Mouse (Mus musculus) right cerebral cortex, postnatal 10 days (tissue): ENCODE measurements around the gene Cadm4.
A peak's percentile ranks its signal among the peaks of the same experiment; 100 is the strongest.

ENCODE experiments used
- DNase-seq, 2 experiments: peaks; one replicate each; pipeline ENCODE4 v3.0.0; 2021; ENCODE audit warnings: low spot score in 2 of 2

Gene Cadm4

DNA sequence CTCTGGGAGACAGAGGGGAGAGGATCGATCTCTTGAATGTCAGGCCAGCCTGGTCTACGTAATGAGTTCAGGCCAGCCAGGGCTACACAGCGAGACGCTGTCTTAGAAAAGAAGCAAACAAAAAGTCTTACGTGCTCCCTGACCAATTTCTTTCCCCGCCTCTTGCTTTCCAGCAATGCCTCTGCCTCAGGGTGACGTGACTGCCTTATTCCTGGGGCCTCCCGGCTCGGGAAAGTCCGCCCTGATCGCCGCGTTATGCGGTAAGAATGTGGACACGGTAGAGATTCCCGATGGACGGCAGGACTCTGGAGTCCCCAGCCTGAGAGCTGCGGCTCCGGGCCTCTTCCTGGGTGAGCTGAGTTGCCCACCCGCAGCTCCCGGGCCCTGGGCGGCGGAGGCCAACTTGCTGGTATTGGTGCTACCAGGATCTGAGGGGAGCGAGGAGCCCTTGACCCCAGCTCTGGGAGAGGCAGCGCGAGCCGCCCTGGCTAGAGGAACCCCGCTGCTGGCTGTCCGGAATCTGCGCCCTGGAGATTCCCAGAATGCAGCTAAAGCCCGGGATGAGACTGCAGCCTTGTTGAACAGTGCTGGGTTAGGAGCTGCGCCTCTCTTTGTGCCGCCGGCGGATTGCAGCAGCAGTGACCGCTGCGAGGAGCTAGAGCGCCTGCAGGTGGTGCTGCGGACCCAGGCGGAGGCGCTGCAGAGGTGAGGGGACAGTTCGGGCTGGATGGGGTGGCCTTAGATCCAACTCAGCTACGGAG is 49.6 kb downstream of the Cadm4 start:
- DNase-seq: peak; percentile 85 to 86

DNA sequence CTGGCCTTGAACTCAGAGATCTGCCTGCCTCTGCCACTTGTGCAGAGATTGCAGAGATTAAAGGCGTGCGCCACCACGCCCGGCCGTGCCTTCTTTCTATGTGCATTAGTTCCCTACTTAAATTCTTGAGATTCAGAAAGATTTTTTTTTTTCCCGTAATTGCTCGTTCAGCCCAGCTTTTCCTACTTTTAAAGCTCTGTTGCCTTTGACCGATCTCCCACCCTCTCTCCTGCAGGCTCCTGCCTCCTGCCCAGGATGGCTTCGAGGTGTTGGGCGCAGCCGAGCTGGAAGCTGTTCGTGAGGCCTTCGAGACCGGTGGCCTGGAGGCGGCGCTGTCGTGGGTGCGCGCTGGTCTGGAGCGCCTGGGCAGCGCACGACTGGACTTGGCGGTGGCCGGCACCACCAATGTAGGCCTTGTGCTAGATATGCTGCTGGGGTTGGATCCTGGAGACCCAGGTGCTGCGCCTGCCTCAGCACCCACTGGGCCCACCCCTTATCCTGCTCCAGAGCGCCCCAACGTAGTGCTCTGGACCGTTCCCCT is 51.3 kb downstream of the Cadm4 start:
- DNase-seq: peak; percentile 29 to 46

GRCm38 (mm10) chr7:24533806-24534205 is 52.0 kb downstream of the Cadm4 start:
- DNase-seq: no peak

DNA sequence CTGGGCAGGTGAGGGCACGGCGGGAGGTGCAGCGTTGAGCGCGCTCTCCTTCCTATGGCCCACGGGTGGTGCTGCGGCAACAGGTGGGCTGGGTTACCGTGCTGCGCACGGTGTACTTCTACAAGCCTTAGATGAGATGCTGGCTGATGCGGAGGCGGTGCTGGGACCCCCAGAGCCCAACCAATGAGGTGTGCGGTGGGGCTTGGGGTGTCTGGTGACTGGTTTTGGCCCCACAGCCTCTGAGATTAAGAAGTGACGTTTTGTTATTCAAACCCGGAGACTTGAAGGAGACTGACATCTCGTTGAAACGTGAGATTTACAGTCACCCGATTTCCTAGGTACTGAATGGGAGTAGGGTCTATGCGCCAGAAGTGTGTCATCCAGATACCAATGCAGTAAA is 52.5 kb downstream of the Cadm4 start:
- DNase-seq: peak; percentile 40 to 50

DNA sequence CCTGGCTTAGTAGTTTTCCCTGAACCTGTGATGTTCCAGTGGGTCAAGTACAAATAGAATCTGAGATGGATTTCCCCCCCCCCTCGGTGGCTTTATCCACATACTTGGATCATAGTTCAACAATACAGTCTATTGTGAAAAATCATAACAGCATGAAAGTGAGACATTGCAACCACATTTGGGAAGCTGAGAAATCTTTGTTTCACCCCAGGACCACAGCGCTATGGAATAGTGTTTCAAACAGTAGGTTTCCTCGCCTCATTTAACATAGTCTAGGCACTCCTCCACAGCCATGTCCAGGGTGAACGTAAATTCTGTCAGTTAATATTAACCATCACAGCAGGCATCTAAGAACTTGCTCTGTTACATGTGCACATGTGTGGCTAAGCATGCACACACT is 55.3 kb downstream of the Cadm4 start:
- DNase-seq: no peak

GRCm38 (mm10) chr7:24537591-24537990 is 55.8 kb downstream of the Cadm4 start:
- no peak for DNase-seq

DNA sequence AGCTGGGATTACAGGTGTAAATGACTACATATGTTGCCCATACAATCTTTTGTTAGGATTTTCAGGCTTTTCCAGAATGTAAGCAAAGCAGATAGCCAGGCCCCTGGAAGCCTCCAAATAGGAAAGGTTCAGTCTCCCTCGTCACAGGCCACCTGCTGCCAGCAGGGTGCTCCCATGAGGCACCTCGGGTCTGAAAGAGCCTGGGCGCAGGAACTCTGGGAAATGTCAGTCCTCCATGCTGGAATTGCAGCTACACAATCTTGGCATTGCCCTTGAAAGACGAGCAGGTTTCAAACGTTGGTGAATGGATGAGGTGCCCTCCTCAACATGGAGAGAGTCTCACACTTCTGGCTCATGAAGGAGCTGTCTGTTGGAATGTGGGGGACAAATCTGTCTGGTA is 56.3 kb downstream of the Cadm4 start:
- peak; percentile 64 to 71 for DNase-seq

- DNase-seq: no peak
These were observed 56.9 kb downstream of the Cadm4 start for GRCm38 (mm10) chr7:24538701-24539100.

GRCm38 (mm10) chr7:24539686-24540085 is 57.9 kb downstream of the Cadm4 start:
- DNase-seq: no peak

- no peak for DNase-seq
These were observed 62.7 kb downstream of the Cadm4 start for GRCm38 (mm10) chr7:24544506-24544905.

GRCm38 (mm10) chr7:24546068-24546614 is 64.3 kb downstream of the Cadm4 start, which contains the start of the genes Pinlyp and Xrcc1:
TSS of gene Pinlyp (minus strand) at chr7:24546118.
TSS of gene Xrcc1 (plus strand) at chr7:24546289.
- DNase-seq: no peak

DNA sequence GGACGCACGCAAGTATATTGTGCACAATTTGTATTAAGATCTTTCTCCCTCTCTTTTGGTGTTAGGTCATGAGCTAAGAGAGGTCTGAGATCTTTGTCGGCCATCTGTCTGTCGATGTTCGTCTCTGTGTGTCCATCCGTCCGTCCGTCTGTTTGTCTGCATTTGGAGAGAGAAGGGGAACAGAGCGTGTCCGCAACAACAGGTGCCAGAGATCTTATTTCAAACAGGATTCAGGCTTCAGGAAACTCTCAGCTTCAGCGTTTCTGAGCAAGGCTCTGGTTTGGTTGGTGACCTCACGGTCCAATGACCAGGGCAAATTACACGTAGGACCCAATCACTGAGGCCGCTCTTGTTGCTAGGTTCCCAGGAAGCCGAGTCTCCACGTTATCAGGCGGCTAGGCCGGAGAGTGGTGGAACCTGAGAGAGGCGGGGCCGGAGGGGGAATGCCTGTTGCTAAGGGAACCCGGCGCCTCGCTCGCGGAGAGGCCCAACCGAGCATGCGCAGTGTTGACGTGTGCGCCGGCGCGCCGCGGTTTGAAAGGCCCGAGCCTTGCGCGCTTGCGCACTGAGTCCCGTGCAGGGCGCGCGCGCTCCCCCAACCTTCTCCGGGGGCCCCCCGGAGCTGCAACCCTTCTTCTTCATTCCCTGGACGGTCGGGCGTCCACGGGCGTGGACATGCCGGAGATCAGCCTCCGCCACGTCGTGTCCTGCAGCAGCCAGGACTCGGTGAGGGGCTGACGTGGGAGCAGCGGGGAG is 65.0 kb downstream of the Cadm4 start:
- peak; percentile 100 for DNase-seq

- no peak for DNase-seq
These were observed 65.8 kb downstream of the Cadm4 start for GRCm38 (mm10) chr7:24547534-24548036.

- no peak for DNase-seq
These were observed 70.3 kb downstream of the Cadm4 start for GRCm38 (mm10) chr7:24551985-24552759.
